Mouse (Mus musculus) hindbrain, postnatal 0 days (tissue): ENCODE measurements around the gene Rhbdf2. TPM values are rescaled to one million over a fixed set of nuclear protein-coding genes. Genes with fewer than 3 reads are reported as not detected.

Experiments used
- ATAC-seq: fragments of 200-750 bp; cut with Nextera tagmentation; 2 replicates; pipeline ENCODE4 v1.8.0; 2017; ENCODE audit warnings: mild to moderate bottlenecking, moderate TSS enrichment, moderate library complexity
- DNase-seq: peaks from one replicate; pipeline ENCODE4 v3.0.0-alpha.2; 2015; ENCODE audit warnings: low spot score
- H3K27ac ChIP-seq: fragments of 300-500 bp; sonication (generic); 2 replicates; pipeline ENCODE4 v1.5.1; 2014; ENCODE audit warnings: mild to moderate bottlenecking
- H3K27me3 ChIP-seq: fragments of 300-500 bp; sonication (generic); 2 replicates; pipeline ENCODE4 v1.6.1; 2014; ENCODE audit warnings: low read length, mixed read lengths; ENCODE audit not compliant: insufficient read depth
- H3K36me3 ChIP-seq: fragments of 300-500 bp; sonication (generic); 2 replicates; pipeline ENCODE4 v1.6.1; 2014; ENCODE audit warnings: low read length, mixed read lengths; ENCODE audit not compliant: insufficient read depth
- H3K4me1 ChIP-seq: fragments of 300-500 bp; sonication (generic); 2 replicates; pipeline ENCODE4 v1.6.1; 2014; ENCODE audit warnings: antibody characterized with exemption, low read length, mixed read lengths; ENCODE audit not compliant: insufficient read depth
- H3K4me2 ChIP-seq: fragments of 300-500 bp; sonication (generic); 2 replicates; pipeline ENCODE4 v1.6.1; 2014; ENCODE audit warnings: low read depth, mild to moderate bottlenecking, low read length, moderate library complexity, mixed read lengths
- H3K4me3 ChIP-seq: fragments of 300-500 bp; sonication (generic); 2 replicates; pipeline ENCODE4 v1.5.1; 2014; ENCODE audit warnings: low read length
- H3K9ac ChIP-seq: fragments of 300-500 bp; sonication (generic); replicated peaks from 2 replicates; pipeline ENCODE4 v1.6.1; 2014; ENCODE audit warnings: mild to moderate bottlenecking, low read length, moderate library complexity, mixed read lengths
- H3K9me3 ChIP-seq: fragments of 300-500 bp; sonication (generic); 2 replicates; pipeline ENCODE4 v1.6.1; 2016; ENCODE audit warnings: low read length, mixed read lengths
- CTCF ChIP-seq: IDR thresholded peaks from 2 replicates; pipeline ENCODE4 v1.5.1; 2016; ENCODE audit warnings: antibody characterized with exemption, control low read depth, low read depth
- WGBS: fragments of 180-500 bp; shearing (Covaris S2); extraction: QIAGEN DNeasy Blood & Tissue Kit; methylation state at CpG from one replicate; pipeline ENCODE4 v1.1.7; 2014; 5-methylcytosine and 5-hydroxymethylcytosine counted together
- polyA plus RNA-seq: library from polyadenylated mRNA; unstranded; fragments of >200 nt; fragmentation: Nextera tagmentation; extraction: Ambion mirVana; gene quantifications from 2 replicates; pipeline ENCODE4 v1.2.1, GENCODE M21; 2015
- total RNA-seq: library from RNA; depleted of rRNA; stranded (reverse); fragments of >200 nt; gene quantifications from 2 replicates; pipeline ENCODE4 v1.2.3, GENCODE M21; 2014

Rhbdf2 gene
- total and polyA plus RNA-seq, 2 experiments from 2014 or later: 1.6 to 3.8 TPM

DNA sequence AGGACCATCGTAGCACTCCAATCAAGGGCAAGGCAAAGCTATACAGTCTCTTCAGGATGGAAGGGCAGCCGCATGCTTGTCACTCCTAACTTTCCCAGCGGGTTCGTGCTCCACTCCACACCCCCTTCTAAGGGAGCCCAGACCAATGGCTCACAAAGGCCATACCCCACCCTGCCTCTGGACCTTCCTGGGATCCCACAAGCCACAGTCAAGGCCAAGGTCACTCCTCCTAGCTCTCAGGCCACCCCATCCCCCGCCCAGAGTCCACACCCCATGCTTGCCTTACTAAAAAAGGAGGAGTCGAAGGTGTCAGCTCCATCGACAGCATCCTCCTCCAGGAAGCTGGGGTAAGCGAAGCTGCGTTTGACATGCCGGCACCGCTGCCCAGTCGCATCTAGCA is 22.7 kb downstream of the Rhbdf2 start:
- Histone ChIP-seq H3K4me1 (no peaks in the 10 kb centered on the region), H3K9ac (no peak overlapping the region), H3K27me3 (no peaks in the 10 kb centered on the region), H3K4me2 (no peak overlapping the region), H3K36me3 (no peaks in the 10 kb centered on the region), H3K4me3 (no peak overlapping the region), H3K9me3 (no peaks in the 10 kb centered on the region), H3K27ac (no peak overlapping the region)
- whole genome bisulfite sequencing: 90% methylated on average over 12 of the region's 12 CpGs
- ATAC-seq (no peak), DNase-seq (no peak)
- TF ChIP-seq CTCF: no peak

DNA sequence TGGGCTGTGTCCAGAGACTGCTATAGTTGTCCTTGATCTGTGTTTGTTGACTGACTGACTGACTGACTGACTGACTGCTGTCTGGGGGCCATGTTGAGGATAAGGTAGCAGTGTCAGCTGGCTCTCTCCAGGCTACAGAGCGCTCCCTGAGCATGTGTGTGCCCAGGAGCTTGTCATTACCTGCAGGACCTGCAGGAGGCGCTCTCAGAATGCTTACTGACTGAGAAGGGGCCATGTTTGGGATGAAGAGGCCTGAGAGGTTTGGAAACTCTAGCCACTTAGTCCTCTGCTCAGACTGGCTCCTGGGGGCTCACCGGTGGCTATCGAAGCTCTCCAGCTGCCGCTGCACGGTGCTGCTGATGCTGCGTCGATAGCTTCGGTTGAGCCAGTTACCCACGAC is 23.5 kb downstream of the Rhbdf2 start:
- Histone ChIP-seq H3K4me3 (no peak overlapping the region), H3K9me3 (no peaks in the 10 kb centered on the region), H3K9ac (no peak overlapping the region), H3K4me2 (no peak overlapping the region), H3K4me1 (no peaks in the 10 kb centered on the region; the same call in 1 of the 2 replicates), H3K27ac (no peak overlapping the region), H3K27me3 (no peaks in the 10 kb centered on the region), H3K36me3 (no peaks in the 10 kb centered on the region)
- ATAC-seq (no peak), DNase-seq (no peak)
- WGBS: 93% methylated on average over 10 of the region's 10 CpGs
- TF ChIP-seq CTCF: peak; percentile 58

DNA sequence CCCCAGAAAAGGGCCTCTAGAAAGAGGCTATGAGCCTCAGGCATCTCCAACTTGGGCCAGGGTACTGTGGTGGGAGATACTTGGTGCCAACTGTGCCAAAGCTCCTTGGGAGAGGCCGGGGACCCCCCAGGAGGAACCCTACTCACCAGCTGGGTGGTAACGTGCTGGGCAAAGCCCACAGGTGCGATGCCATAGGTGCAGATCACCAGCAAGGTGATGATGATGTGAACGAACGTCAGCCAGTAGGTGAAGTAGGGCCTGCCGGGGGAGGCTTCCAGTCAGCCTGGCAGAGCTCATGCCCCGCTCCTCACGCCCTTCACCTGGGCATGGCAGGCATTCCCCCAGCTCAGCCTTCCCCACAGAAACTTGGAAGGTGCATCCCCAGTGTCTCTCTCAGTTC is 24.8 kb downstream of the Rhbdf2 start:
- Histone ChIP-seq H3K4me1 (no peaks in the 10 kb centered on the region; the same call in 1 of the 2 replicates), H3K27ac (no peak overlapping the region), H3K27me3 (no peaks in the 10 kb centered on the region), H3K9me3 (no peaks in the 10 kb centered on the region), H3K4me3 (no peak overlapping the region), H3K9ac (no peak overlapping the region), H3K36me3 (no peaks in the 10 kb centered on the region), H3K4me2 (no peak overlapping the region)
- WGBS: 83% methylated on average over 8 of the region's 8 CpGs
- no peak for TF ChIP-seq CTCF
- DNase-seq (no peak), ATAC-seq (no peak)

GRCm38 (mm10) chr11:116601166-116601565 is 25.7 kb downstream of the Rhbdf2 start:
- no peaks in the 10 kb centered on the region for H3K36me3 ChIP-seq
- no peak overlapping the region for H3K27ac ChIP-seq
- no peaks in the 10 kb centered on the region; the same call in 1 of the 2 replicates for H3K4me1 ChIP-seq
- no peak overlapping the region for H3K9ac ChIP-seq
- DNase-seq (no peak), ATAC-seq (no peak)
- no peak overlapping the region for H3K4me3 ChIP-seq
- 72% methylated on average over 8 of the region's 8 CpGs for WGBS
- H3K9me3 ChIP-seq: no peaks in the 10 kb centered on the region
- H3K27me3 ChIP-seq: no peaks in the 10 kb centered on the region
- TF ChIP-seq CTCF: no peak
- H3K4me2 ChIP-seq: no peak overlapping the region

DNA sequence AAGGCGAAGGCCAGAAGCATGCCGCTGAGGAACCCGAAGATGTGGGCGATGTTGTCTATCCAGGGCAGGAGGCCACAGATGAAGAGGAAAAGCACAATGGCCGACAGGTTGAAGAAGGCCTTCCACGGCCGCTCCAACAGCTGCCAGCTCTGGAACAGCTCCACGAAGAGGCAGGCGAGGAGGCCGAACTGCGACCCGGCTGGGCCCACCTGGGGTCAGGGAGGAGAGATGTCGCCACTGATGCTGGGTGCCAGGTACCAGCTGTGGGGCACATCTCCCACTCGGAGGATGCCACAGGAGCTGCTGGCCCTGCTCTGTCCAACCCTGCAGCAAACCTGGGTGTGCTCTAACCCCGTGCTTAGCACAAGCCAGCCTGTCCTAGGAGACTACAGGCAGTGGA is 27.6 kb downstream of the Rhbdf2 start:
- WGBS: 76% methylated on average over 15 of the region's 15 CpGs
- H3K4me1 ChIP-seq: no peaks in the 10 kb centered on the region; the same call in 1 of the 2 replicates
- DNase-seq: no peak

GRCm38 (mm10) chr11:116598193-116598592 is 28.6 kb downstream of the Rhbdf2 start:
- ATAC-seq (no peak), DNase-seq (no peak)
- 67% methylated on average over 8 of the region's 8 CpGs for WGBS
- no peaks in the 10 kb centered on the region for H3K36me3 ChIP-seq
- peak overlapping the region; percentile 45; the same call in 1 of the 2 replicates for H3K27ac ChIP-seq
- H3K4me2 ChIP-seq: no peak overlapping the region
- peaks cover under 1% of the 10 kb centered on the region; the same call in 1 of the 2 replicates for H3K4me1 ChIP-seq
- no peak for TF ChIP-seq CTCF
- H3K27me3 ChIP-seq: no peaks in the 10 kb centered on the region
- no peak overlapping the region for H3K9ac ChIP-seq
- no peaks in the 10 kb centered on the region for H3K9me3 ChIP-seq
- H3K4me3 ChIP-seq: no peak overlapping the region

More for the DNA sequence above, 27.6 kb downstream of the Rhbdf2 start:
- no peak for ATAC-seq
- Histone ChIP-seq H3K27me3 (no peaks in the 10 kb centered on the region), H3K36me3 (no peaks in the 10 kb centered on the region), H3K4me3 (no peak overlapping the region), H3K4me2 (no peak overlapping the region), H3K9ac (no peak overlapping the region), H3K9me3 (no peaks in the 10 kb centered on the region), H3K27ac (no peak overlapping the region)
- TF ChIP-seq CTCF: no peak

GRCm38 (mm10) chr11:116596766-116597165 is 30.1 kb downstream of the Rhbdf2 start:
- Histone ChIP-seq H3K36me3 (no peaks in the 10 kb centered on the region), H3K4me1 (peaks cover 7% of the 10 kb centered on the region; the same call in 1 of the 2 replicates), H3K9ac (no peak overlapping the region), H3K9me3 (no peaks in the 10 kb centered on the region), H3K27me3 (no peaks in the 10 kb centered on the region), H3K4me2 (no peak overlapping the region), H3K27ac (no peak overlapping the region), H3K4me3 (no peak overlapping the region)
- DNase-seq: no peak
- no peak for TF ChIP-seq CTCF
- WGBS: 88% methylated on average over 19 of the region's 19 CpGs
- no peak for ATAC-seq
